Mouse (Mus musculus) hindbrain, embryonic 15.5 days (tissue): ENCODE data around the gene AI481877. TPM values are rescaled to one million over a fixed set of nuclear protein-coding genes. Genes with fewer than 3 reads are reported as not detected.

Experiments
- ATAC-seq: fragments of 200-750 bp; cut with Nextera tagmentation; 2 replicates; pipeline ENCODE4 v1.8.0; 2017; ENCODE audit warnings: low read depth, moderate number of reproducible peaks, moderate TSS enrichment; ENCODE audit not compliant: low FRiP score
- H3K27ac ChIP-seq: fragments of 300-500 bp; sonication (generic); replicated peaks from 2 replicates; pipeline ENCODE4 v1.5.1; 2015; ENCODE audit warnings: mild to moderate bottlenecking, inconsistent platforms
- H3K27me3 ChIP-seq: fragments of 300-500 bp; sonication (generic); 2 replicates; pipeline ENCODE4 v1.6.1; 2015; ENCODE audit warnings: control low read depth, inconsistent platforms
- H3K36me3 ChIP-seq: fragments of 300-500 bp; sonication (generic); 2 replicates; pipeline ENCODE4 v1.6.1; 2015; ENCODE audit warnings: control low read depth, inconsistent platforms
- H3K4me1 ChIP-seq: fragments of 300-500 bp; sonication (generic); replicated peaks from 2 replicates; pipeline ENCODE4 v1.6.1; 2015; ENCODE audit warnings: control low read depth, inconsistent platforms
- H3K4me2 ChIP-seq: fragments of 300-500 bp; sonication (generic); 2 replicates; pipeline ENCODE4 v1.6.1; 2015; ENCODE audit warnings: moderate library complexity, mild to moderate bottlenecking, inconsistent platforms
- H3K4me3 ChIP-seq: fragments of 300-500 bp; sonication (generic); 2 replicates; pipeline ENCODE4 v1.5.1; 2015; ENCODE audit warnings: mild to moderate bottlenecking, inconsistent platforms
- H3K9ac ChIP-seq: fragments of 300-500 bp; sonication (generic); 2 replicates; pipeline ENCODE4 v1.6.1; 2015; ENCODE audit warnings: inconsistent platforms
- H3K9me3 ChIP-seq: fragments of 300-500 bp; sonication (generic); 2 replicates; pipeline ENCODE4 v1.6.1; 2016; ENCODE audit warnings: control low read depth, inconsistent platforms
- WGBS: fragments of 180-500 bp; shearing (Covaris S2); methylation state at CpG from one replicate; pipeline ENCODE4 v1.1.7; 2015; 5-methylcytosine and 5-hydroxymethylcytosine counted together
- polyA plus RNA-seq: library from polyadenylated mRNA; unstranded; fragments of >200 nt; fragmentation: Nextera tagmentation; extraction: Ambion mirVana; gene quantifications from 2 replicates; pipeline ENCODE4 v1.2.1, GENCODE M21; 2015

AI481877 gene
- polyA plus RNA-seq, 1 experiment from 2014 or later: not detected

DNA sequence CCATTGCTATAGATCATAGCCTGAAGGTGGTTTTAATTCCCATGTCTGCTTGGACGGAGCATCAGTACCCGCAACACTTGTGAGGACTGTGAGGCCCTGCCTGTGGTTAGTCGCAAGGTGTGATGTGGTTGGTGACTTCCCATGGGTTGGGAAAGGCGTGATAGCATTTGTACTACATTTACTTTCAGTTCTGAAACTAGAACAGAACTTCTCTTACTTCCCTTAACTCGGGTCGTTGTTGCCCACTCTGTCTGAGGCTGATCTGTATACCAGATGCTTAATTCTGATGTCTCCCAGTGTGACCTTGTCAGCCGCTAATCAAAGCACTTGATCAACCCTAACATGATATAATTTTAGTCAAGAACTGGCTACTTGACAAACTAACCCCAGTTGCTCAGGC lies 129.6 kb downstream of the AI481877 start:
- Histone ChIP-seq H3K4me2 (no peak overlapping the region), H3K4me1 (peaks cover 17% of the 10 kb centered on the region), H3K4me3 (no peak overlapping the region), H3K27me3 (no peaks in the 10 kb centered on the region), H3K9ac (no peak overlapping the region), H3K9me3 (no peaks in the 10 kb centered on the region), H3K36me3 (no peaks in the 10 kb centered on the region), H3K27ac (no peak overlapping the region)
- WGBS: 97% methylated on average over 7 of the region's 7 CpGs
- no peak for ATAC-seq

DNA sequence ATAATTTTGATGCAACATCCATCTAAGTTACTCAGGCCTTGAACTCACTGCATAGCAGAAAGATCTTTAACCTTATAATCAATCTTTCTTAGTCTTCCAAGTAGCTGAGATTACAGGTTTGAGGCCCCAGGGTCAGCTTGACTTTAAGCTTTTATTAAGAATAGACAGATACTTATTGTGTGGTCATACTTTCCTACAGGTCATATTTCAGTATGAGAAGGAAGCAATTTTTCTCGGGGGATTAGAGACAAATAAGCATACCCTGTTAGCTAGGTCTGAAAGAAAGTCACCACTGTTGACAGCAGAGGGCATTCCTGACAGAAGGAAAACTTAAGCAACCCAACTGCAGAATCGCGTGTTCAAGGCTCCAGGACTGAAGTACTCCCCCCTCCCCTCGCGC lies 130.8 kb downstream of the AI481877 start:
- no peaks in the 10 kb centered on the region for H3K9me3 ChIP-seq
- H3K9ac ChIP-seq: no peak overlapping the region
- H3K4me2 ChIP-seq: no peak overlapping the region
- no peak overlapping the region for H3K27ac ChIP-seq
- no peak for ATAC-seq
- 88% methylated on average over 5 of the region's 5 CpGs for WGBS
- H3K27me3 ChIP-seq: no peaks in the 10 kb centered on the region
- no peak overlapping the region for H3K4me3 ChIP-seq
- H3K4me1 ChIP-seq: peaks cover 24% of the 10 kb centered on the region
- no peaks in the 10 kb centered on the region for H3K36me3 ChIP-seq

DNA sequence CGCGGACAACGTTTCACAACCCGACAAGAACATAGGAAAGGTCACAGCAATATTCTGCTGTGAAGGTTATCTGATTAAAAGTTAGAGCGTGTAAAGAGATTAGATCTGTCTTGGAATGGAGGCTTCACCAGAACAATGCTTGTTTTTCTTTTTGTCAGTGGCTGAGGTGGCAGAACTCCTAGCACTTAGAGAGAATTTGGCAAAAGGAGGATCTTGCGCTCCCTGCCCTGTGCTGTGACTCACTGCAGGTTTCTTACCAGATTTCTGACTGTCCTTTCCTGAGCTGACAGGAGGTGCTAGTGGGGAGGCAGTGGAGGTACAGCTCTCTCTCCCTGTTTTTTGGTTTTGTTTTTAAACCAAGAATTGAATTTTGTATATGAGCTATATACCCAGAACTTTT lies 131.8 kb downstream of the AI481877 start:
- H3K9ac ChIP-seq: no peak overlapping the region
- H3K4me3 ChIP-seq: no peak overlapping the region
- no peaks in the 10 kb centered on the region for H3K9me3 ChIP-seq
- no peak overlapping the region for H3K27ac ChIP-seq
- peaks cover 27% of the 10 kb centered on the region for H3K4me1 ChIP-seq
- ATAC-seq: no peak
- no peaks in the 10 kb centered on the region for H3K27me3 ChIP-seq
- H3K36me3 ChIP-seq: no peaks in the 10 kb centered on the region
- 80% methylated on average over 6 of the region's 6 CpGs for WGBS
- no peak overlapping the region for H3K4me2 ChIP-seq

DNA sequence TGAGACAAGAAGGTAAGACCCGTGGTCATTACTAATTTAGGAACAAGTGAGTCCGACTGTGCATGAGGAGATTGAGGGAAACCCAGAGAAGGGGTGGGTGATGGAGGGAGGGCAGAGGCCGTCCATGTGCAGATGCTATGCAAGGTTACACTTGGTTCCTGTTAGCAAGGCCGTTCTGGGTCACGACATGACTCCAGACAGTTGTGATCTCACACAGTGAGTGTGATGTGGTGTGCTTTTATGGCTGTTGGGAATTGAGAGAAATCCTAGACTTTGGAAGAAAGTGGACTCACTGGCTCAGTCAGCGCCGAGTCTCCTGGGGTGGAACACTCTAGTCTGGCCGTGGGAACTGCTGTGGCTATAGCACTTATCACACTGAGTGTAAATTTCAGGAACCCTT lies 132.6 kb downstream of the AI481877 start:
- H3K36me3 ChIP-seq: no peaks in the 10 kb centered on the region
- peaks cover 27% of the 10 kb centered on the region for H3K4me1 ChIP-seq
- H3K4me3 ChIP-seq: no peak overlapping the region
- no peak overlapping the region for H3K9ac ChIP-seq
- H3K9me3 ChIP-seq: no peaks in the 10 kb centered on the region
- no peak overlapping the region for H3K27ac ChIP-seq
- H3K4me2 ChIP-seq: no peak overlapping the region
- no peaks in the 10 kb centered on the region for H3K27me3 ChIP-seq
- ATAC-seq: no peak
- WGBS: 69% methylated on average over 8 of the region's 8 CpGs

DNA sequence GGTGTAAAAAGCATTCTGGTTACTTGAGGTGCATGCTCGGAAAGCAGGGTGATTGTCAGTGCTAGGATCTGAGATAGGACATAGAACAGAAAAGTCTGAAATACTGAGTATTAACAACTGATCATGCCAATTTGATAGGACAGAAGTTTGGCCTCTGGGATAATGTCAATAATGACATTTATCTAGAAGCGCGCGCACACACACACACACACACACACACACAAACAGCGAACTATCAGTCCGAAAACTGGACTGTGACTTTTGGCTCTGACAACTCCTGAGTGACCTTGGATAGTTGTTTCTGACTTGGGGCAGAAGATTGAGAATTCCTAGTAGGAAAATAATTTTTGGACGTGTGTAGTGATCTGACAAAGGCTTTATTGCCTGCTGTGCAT lies 135.0 kb downstream of the AI481877 start:
- 32% methylated on average over 7 of the region's 7 CpGs for WGBS
- Histone ChIP-seq H3K4me2 (peak overlapping the region; percentile 63), H3K36me3 (no peaks in the 10 kb centered on the region), H3K27ac (no peak overlapping the region), H3K4me3 (peak overlapping the region; percentile 78), H3K4me1 (peaks cover 27% of the 10 kb centered on the region), H3K9ac (peak overlapping the region; percentile 85), H3K27me3 (no peaks in the 10 kb centered on the region), H3K9me3 (no peaks in the 10 kb centered on the region)
- ATAC-seq: no peak

DNA sequence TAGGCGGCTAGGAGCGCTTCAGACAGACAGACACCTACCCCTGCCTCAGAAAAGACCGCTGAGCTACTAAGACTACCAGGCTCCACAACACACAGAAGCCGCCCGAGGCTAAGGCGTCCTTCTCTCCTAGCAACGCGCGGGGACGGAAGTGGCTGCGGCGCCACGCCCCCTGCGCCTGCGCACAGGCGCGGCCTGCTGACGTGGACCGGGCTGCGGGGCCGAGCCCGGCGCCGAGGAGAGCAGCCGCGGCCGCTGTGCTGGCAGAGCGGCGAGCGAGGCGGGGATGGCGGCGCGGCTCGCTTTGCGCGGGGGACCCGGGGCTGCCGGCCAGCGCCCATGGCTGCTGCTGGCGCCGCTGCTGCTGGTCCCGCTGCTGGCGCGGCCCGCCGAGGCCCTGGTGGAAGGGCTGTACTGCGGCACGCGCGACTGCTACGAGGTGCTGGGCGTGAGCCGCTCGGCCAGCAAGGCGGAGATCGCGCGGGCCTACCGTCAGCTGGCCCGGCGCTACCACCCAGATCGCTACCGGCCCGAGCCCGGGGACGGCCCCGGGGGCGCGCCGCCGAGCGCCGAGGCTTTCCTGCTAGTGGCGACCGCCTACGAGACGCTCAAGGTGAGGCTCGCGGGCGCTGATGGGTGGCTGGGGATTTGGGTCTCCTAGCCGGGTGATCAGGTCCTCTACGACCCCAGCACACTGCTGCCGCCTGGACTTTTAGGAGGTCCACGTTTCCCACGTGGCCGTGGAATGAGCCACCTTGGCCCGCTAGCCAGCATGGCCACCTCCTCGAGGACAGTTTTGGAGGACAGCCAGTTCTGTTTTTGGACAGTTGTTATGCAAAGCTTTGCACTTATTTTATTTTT lies 135.6 kb downstream of the AI481877 start, which contains the start of gene Gm20503:
Gene Gm20503, plus strand, starts transcription at position 263 of the 858 bp plus-strand sequence.
- Histone ChIP-seq H3K4me2 (peak within 1 kb of the TSS; percentile 63), H3K4me1 (peaks cover 27% of the 10 kb centered on the region), H3K9ac (peak within 1 kb of the TSS; percentile 85), H3K9me3 (no peaks in the 10 kb centered on the region), H3K36me3 (no peaks in the 10 kb centered on the region), H3K27me3 (no peaks in the 10 kb centered on the region), H3K4me3 (peak within 1 kb of the TSS; percentile 78), H3K27ac (peak within 1 kb of the TSS; percentile 90)
- WGBS: under 1% methylated on average over 88 of the region's 89 CpGs
- peak; percentile 99 for ATAC-seq

DNA sequence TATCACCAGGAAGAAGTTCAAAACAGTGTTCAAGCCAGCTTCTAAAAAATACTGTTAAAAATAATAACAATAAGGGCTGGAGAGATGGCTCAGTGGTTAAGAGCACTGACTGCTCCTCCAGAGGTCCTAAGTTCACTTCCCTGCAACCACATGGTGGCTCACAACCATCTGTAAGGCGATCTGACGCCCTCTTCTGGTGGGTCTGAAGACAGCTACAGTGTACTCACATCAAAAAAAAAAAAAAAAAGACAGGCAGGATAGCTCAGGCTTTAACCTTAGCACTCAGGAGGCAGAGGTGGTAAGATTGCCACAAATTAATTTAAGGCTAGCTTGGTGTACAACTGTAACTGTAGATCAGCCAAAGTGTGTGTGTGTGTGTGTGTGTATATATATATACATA lies 138.2 kb downstream of the AI481877 start:
- ATAC-seq: no peak
- WGBS: 2% methylated on average over 2 of the region's 2 CpGs
- H3K27ac ChIP-seq: no peak overlapping the region

DNA sequence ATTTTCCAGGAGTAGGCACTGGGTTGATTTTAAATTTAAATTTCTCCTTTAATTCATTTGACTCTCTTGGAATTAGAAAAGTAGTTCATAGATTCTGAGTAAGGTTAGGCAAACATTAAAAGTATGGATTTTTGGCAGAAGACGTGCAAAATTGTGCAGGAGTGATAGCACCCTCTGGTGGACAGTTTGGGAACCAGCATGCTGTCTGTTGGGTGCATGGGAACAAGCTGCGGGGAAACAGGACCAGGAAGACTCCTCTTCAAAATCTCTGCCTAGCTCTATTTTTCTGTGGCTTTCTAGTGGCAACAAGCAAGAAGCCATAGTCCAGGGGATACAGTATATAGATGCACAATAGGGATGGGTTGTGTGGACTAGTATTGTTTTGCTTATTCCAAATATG lies 139.1 kb downstream of the AI481877 start:
- Histone ChIP-seq H3K9ac (no peak overlapping the region), H3K4me3 (no peak overlapping the region), H3K9me3 (no peaks in the 10 kb centered on the region), H3K4me1 (peaks cover 15% of the 10 kb centered on the region), H3K27ac (no peak overlapping the region), H3K27me3 (no peaks in the 10 kb centered on the region), H3K4me2 (no peak overlapping the region), H3K36me3 (no peaks in the 10 kb centered on the region)
- no peak for ATAC-seq
- WGBS: 5% methylated on average over 2 of the region's 2 CpGs

More for the DNA sequence above, 138.2 kb downstream of the AI481877 start:
- H3K9me3 ChIP-seq: no peaks in the 10 kb centered on the region
- H3K4me1 ChIP-seq: peaks cover 24% of the 10 kb centered on the region
- H3K9ac ChIP-seq: no peak overlapping the region
- no peaks in the 10 kb centered on the region for H3K27me3 ChIP-seq
- no peaks in the 10 kb centered on the region for H3K36me3 ChIP-seq
- H3K4me2 ChIP-seq: no peak overlapping the region
- no peak overlapping the region for H3K4me3 ChIP-seq

DNA sequence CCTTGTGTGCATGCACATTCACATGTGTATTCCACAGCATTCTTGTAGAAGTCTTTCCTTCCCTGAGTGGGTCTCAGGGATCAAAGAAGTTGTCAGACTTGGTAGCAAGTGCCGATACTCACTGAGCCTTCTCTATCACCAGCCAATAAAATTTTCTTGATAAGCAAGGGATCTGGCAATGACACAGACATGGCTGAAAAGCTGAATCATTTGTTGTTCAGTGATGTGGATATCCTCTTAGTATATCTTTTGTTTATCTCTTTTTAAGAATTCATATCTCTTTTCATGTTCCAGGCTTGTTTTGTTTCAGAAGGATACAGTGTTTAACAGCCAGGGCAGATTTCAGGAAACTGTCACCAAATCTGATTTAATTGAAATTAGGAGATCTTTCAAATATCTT lies 140.1 kb downstream of the AI481877 start:
- WGBS: 83% methylated on average over 1 of the region's 1 CpGs
- Histone ChIP-seq H3K4me1 (peaks cover 5% of the 10 kb centered on the region; the same call in 1 of the 2 replicates), H3K27me3 (no peaks in the 10 kb centered on the region), H3K9ac (no peak overlapping the region), H3K4me2 (no peak overlapping the region), H3K36me3 (no peaks in the 10 kb centered on the region), H3K4me3 (no peak overlapping the region), H3K27ac (no peak overlapping the region), H3K9me3 (no peaks in the 10 kb centered on the region)
- ATAC-seq: no peak

DNA sequence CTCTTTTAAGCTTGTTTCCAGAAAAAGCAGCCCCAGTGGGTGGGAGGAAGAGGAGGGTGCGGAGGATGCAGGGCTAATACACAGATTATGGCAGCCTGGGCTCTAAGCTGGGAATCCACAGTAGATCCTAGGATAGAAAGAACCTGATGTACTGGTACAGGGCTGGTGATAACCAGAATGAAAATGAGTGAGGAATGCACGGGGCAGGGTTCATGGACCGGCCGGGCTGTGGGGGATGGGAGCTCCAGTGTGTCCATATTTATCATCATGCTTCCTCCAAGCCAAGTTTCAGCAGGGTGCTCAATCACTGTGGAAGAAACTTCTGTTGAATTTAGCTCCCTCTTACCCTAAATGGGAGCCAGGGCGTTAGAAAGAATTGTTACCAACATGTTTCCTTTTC lies 141.7 kb downstream of the AI481877 start:
- Histone ChIP-seq H3K4me3 (no peak overlapping the region), H3K4me1 (no peaks in the 10 kb centered on the region), H3K4me2 (no peak overlapping the region), H3K9me3 (no peaks in the 10 kb centered on the region), H3K27ac (no peak overlapping the region), H3K9ac (no peak overlapping the region), H3K36me3 (no peaks in the 10 kb centered on the region), H3K27me3 (no peaks in the 10 kb centered on the region)
- 76% methylated on average over 5 of the region's 5 CpGs for WGBS
- no peak for ATAC-seq

DNA sequence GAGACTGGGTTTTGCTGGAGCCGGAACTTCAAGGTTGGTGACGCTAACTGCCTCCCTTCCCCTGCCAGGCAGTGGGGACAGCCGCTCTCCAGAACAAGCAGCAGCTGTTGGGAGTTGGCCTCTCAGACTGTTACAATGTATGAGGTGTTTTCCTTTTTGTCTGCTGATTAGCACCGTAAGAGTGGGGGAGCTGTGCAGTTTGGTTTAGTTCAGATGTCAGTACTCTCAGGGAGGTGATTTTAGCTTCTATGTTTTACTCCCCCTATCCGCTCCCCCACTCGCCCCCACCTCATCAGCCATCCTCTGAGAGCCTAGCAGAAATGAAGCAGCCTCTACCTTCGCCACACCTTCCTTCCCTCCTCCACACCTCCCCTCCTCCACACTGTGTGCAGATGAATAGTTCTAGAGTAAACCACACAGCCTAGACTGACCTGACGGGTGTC lies 143.5 kb downstream of the AI481877 start:
- WGBS: 82% methylated on average over 8 of the region's 8 CpGs

DNA sequence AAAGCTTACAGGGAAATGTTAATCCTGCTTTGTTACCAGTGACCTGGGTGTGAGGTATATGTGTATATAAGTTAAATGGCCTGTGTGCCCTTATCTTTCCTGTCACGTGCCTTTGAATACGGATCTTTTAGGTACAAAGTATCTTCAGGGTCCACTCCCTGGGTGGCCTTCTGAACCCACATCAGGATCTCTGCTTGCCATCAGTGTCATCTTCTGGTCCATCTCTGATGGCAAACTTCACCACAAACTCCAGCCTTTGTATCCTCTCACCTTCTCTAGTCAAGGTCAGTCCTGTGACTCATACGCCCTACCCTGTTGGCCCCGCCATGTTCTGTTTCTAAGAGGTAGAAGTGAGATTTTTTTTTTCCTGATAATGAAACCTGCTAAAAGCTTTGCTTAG lies 144.0 kb downstream of the AI481877 start, which contains the start of gene Dnajc25:
Gene Dnajc25, plus strand, starts transcription at position 301 of the 400 bp plus-strand sequence.
- H3K27me3 ChIP-seq: no peaks in the 10 kb centered on the region
- no peak for ATAC-seq

More for the DNA sequence above, 143.5 kb downstream of the AI481877 start:
- no peaks in the 10 kb centered on the region for H3K36me3 ChIP-seq
- no peaks in the 10 kb centered on the region for H3K9me3 ChIP-seq
- H3K27me3 ChIP-seq: no peaks in the 10 kb centered on the region
- no peaks in the 10 kb centered on the region for H3K4me1 ChIP-seq
- no peak overlapping the region for H3K4me2 ChIP-seq
- no peak for ATAC-seq
- no peak overlapping the region for H3K27ac ChIP-seq
- no peak overlapping the region for H3K4me3 ChIP-seq
- no peak overlapping the region for H3K9ac ChIP-seq

More for the DNA sequence above, 144.0 kb downstream of the AI481877 start, which contains the start of gene Dnajc25:
- Histone ChIP-seq H3K36me3 (no peaks in the 10 kb centered on the region), H3K4me3 (no peak within 1 kb of the TSS), H3K27ac (no peak within 1 kb of the TSS), H3K9ac (no peak within 1 kb of the TSS), H3K9me3 (no peaks in the 10 kb centered on the region), H3K4me2 (no peak within 1 kb of the TSS), H3K4me1 (no peaks in the 10 kb centered on the region)
- 93% methylated on average over 4 of the region's 4 CpGs for WGBS
